Mouse (Mus musculus) brown adipose tissue, adult 24 weeks (tissue): ENCODE results near the gene Mdc1. TPM values are rescaled to one million over a fixed set of nuclear protein-coding genes. Genes with fewer than 3 reads are reported as not detected.

Experiments
- H3K27ac ChIP-seq: fragments of 200-500 bp; replicated peaks from 2 replicates; pipeline ENCODE4 v1.5.1; 2012; ENCODE audit warnings: low read depth, mild to moderate bottlenecking, low read length
- H3K4me1 ChIP-seq: fragments of 200-500 bp; 2 replicates; pipeline ENCODE4 v1.6.1; 2012; ENCODE audit warnings: low read length, mixed read lengths; ENCODE audit not compliant: control insufficient read depth, insufficient read depth, insufficient read length
- H3K4me3 ChIP-seq: fragments of 200-500 bp; 2 replicates; pipeline ENCODE4 v1.5.1; 2012; ENCODE audit warnings: low read depth, mild to moderate bottlenecking, low read length, moderate library complexity; ENCODE audit not compliant: insufficient read depth
- polyA plus RNA-seq: library from polyadenylated mRNA; stranded (reverse); fragments of >200 nt; gene quantifications from 2 replicates; pipeline ENCODE4 v1.2.4, GENCODE M21; 2012; ENCODE audit not compliant: missing spikeins, insufficient read depth, insufficient read length

The Mdc1 gene
- 3.0 and 3.3 TPM in 2 replicates for polyA plus RNA-seq

DNA sequence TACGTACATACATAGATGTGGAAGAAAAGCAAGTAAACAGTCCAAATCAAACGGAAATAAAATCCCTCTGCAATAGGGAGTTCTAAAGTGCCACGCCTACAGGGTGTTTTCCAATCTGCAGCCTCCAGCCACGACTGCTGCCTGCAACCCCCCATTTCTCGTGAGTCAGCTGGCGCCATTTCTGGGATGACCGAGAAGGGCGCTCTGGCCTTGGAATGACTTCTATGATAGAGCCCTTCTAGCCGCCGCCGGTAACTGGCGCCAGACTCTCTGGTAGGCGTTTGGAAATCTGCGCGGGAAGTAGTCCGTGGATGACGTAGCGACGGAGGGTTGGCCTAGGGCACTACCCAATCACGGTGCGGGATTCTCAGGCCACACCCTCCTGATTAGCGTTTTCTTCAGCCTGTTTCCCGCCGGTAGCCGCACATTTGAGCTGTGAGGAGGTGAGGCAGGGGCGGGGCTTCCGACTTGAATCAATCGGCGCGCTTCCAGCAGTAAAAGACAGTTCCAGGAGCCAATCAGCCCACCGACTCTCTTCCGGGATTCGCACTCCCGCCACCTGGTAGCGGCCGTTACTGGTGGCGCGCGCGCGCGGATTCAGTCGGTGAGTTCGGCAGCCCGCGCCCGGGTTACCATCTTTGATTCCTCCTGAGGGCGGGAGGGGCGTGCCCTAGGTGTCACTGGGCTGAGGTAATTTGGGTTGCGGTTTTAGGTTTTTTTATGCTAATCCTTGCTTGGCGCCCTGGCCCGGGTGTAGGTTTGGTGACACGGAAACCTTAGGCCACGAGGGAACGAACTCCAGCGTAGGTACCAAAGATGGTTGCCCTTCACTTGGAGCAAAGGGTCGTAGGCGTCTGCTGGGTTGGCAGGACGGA is at the start of gene Mdc1:
Gene Mdc1 (plus strand): TSS at position 440 of the 875 bp plus-strand sequence.
- peak within 1 kb of the TSS; percentile 71 for H3K4me3 ChIP-seq
- H3K27ac ChIP-seq: peak within 1 kb of the TSS; percentile 67
- H3K4me1 ChIP-seq: no peaks in the 10 kb centered on the region

- Histone ChIP-seq H3K4me1 (no peaks in the 10 kb centered on the region), H3K4me3 (no peak overlapping the region)
Observed at GRCm38 (mm10) chr17:35792837-35793236, 48.5 kb upstream of the Mdc1 start.

DNA sequence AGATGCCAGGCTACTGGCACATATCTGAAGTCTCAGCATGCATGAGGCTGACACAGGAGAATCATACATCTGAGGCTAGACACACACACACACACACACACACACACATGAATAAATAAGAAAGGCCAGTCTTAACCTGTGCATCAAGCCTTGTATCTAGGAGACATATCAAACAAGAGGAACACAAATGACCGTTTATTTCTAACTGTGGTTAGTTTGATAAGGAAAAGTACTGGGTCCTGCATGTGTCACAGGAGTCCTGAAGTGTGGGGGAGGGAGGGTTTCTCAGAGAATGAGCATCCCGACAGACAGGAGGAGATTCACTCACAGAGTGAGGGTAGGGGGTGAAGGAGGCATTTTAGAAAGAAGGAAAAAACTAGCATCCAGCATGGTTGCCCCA is 46.2 kb upstream of the Mdc1 start:
- H3K4me1 ChIP-seq: no peaks in the 10 kb centered on the region
- H3K4me3 ChIP-seq: no peak overlapping the region
- H3K27ac ChIP-seq: no peak overlapping the region

More at GRCm38 (mm10) chr17:35792837-35793236, 48.5 kb upstream of the Mdc1 start:
- H3K27ac ChIP-seq: no peak overlapping the region

GRCm38 (mm10) chr17:35795656-35796055 is 45.7 kb upstream of the Mdc1 start:
- Histone ChIP-seq H3K4me3 (no peak overlapping the region), H3K27ac (no peak overlapping the region), H3K4me1 (no peaks in the 10 kb centered on the region)

- no peak overlapping the region for H3K4me3 ChIP-seq
- peaks cover 4% of the 10 kb centered on the region; the same call in 1 of the 2 replicates for H3K4me1 ChIP-seq
- H3K27ac ChIP-seq: no peak overlapping the region
Observed at GRCm38 (mm10) chr17:35796835-35797234, 44.5 kb upstream of the Mdc1 start.

DNA sequence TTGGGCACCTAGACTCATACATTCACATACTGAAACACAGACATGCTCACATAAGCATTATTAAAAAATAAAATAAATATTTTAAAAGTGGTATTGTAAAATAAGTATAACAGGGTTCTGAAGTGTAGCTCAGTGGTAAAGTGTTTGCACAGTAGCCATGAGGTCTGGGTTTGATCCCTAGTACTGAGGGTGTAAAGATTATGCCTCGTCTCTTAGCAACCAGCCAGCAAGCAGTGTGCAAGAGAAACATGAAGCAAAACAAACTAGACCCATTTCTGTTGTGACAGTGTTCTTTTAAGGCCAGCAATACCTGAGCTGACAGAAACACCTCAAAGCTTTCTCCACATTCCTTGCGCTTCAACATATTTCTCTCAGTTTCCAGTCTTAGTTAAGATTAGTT is 40.4 kb upstream of the Mdc1 start:
- H3K4me1 ChIP-seq: peaks cover 14% of the 10 kb centered on the region
- H3K27ac ChIP-seq: no peak overlapping the region

GRCm38 (mm10) chr17:35803020-35803419 is 38.3 kb upstream of the Mdc1 start:
- peaks cover 20% of the 10 kb centered on the region for H3K4me1 ChIP-seq
- H3K27ac ChIP-seq: peak overlapping the region; percentile 55; the same call in 1 of the 2 replicates

More for the DNA sequence above, 40.4 kb upstream of the Mdc1 start:
- no peak overlapping the region for H3K4me3 ChIP-seq

GRCm38 (mm10) chr17:35803858-35804399 is 37.4 kb upstream of the Mdc1 start:
- Histone ChIP-seq H3K27ac (peak overlapping the region; percentile 97), H3K4me1 (peaks cover 24% of the 10 kb centered on the region), H3K4me3 (no peak overlapping the region)

More at GRCm38 (mm10) chr17:35803020-35803419, 38.3 kb upstream of the Mdc1 start:
- no peak overlapping the region for H3K4me3 ChIP-seq

DNA sequence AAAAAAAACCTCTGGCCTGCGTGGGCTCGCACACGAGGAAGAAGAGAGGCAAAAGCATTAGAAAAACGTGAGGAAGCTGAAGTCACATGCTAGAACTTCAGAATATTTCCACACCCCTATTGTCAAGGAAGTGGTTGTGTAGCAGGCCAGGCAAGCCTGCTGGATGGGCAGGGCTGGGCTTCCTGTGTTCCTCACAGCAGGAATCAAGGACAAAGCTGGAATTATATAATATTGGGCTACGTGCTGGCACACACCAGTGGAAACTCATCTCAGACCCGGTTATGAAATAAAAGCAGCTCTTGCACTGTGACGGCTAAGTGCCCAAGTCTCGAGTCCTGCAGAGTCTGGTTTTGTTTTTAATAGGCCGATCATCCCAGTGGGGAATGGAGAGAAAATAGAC is 33.2 kb upstream of the Mdc1 start:
- Histone ChIP-seq H3K4me1 (peaks cover 22% of the 10 kb centered on the region), H3K4me3 (no peak overlapping the region), H3K27ac (peak overlapping the region; percentile 98)

DNA sequence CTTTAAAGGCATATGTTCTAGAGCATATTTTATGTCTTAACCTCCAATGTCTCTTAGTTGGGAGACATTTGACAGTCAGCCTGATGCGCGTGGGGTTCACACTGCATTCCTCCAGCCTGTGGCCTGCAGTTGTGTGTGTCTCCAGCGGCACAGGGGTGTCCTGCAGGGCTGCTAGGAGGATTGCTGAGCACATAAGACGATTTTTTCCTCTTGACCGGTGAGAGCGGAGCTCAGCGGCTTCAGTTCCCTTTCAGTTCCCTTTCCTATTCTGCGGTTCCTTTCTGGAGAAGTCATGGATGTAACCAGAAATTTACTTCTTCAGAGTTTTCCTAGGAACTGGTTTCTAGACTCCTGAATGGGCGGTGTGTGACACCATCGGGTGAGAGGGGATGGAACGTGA is 31.9 kb upstream of the Mdc1 start:
- Histone ChIP-seq H3K27ac (peak overlapping the region; percentile 75), H3K4me3 (no peak overlapping the region), H3K4me1 (peaks cover 30% of the 10 kb centered on the region)

- Histone ChIP-seq H3K4me1 (peaks cover 36% of the 10 kb centered on the region), H3K4me3 (no peak overlapping the region), H3K27ac (peak overlapping the region; percentile 45)
Observed at GRCm38 (mm10) chr17:35810900-35811648, 30.2 kb upstream of the Mdc1 start.

DNA sequence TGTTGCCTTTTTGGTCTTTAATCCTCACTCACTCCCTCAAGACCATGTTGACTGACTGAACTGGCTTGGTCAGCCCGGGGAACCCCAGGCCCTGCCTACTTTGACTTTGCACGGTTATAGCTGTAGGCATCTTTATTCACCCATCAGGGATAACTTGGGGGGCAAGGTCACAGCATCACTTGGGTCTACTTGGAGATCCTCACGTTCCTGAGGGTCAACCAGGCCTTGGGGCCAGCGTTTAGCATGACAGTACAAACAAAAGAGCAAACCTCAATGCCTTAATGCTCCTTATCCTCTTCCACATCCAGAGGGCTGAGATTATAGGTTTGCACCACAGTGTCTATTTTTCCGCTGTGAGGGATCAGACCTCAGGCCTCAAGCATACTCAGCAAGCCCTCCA is 29.0 kb upstream of the Mdc1 start:
- H3K4me1 ChIP-seq: peaks cover 36% of the 10 kb centered on the region
- peak overlapping the region; percentile 92 for H3K27ac ChIP-seq
- no peak overlapping the region for H3K4me3 ChIP-seq

- H3K4me3 ChIP-seq: no peak overlapping the region
- peaks cover 32% of the 10 kb centered on the region for H3K4me1 ChIP-seq
- H3K27ac ChIP-seq: peak overlapping the region; percentile 92
Observed at GRCm38 (mm10) chr17:35812736-35813135, 28.6 kb upstream of the Mdc1 start.

DNA sequence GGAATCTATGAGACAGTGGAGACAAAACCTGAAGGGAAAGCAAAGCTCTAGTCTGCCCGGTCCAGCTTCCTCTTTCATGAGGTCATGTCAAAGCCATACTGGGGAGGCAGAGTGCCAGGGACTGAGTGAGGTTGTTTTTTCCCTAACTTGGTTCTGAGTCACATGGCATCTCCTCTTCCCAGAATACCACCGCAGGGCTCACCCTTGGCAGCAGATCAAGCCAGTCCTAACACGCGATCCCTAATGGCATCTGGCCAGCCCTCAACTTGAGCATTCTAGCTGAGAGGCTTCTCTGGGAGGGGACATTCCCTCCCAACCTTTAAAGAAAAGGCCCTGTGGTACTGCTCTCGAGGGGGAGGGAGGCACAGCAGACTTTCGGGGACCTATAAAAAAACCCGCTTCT is 28.1 kb upstream of the Mdc1 start:
- Histone ChIP-seq H3K4me3 (no peak overlapping the region), H3K4me1 (peaks cover 30% of the 10 kb centered on the region), H3K27ac (peak overlapping the region; percentile 92)

DNA sequence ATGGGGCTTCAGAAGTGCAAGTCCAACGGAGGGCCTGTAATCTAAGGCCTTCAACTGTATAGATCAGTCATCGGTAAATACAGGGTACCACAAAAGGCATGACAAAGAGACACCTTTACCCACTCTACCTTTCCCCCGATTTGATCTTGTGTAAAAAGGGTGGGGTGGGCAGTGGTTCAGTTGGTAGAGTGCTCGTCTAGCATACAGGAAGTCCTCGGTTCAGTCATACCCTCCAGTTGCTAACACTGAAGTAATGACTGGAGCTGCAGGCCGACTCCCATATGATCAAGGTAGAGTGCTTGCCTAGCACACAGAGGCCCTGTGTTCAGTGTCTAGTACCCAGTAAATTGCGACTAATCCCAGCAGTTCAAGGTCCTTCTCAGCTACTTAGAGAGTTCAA is 27.7 kb upstream of the Mdc1 start:
- H3K4me3 ChIP-seq: no peak overlapping the region
- peak overlapping the region; percentile 81 for H3K27ac ChIP-seq
- peaks cover 27% of the 10 kb centered on the region for H3K4me1 ChIP-seq
